Comparison of ENCODE assay signal across 14 mouse cellular contexts in the genomic region with DNA sequence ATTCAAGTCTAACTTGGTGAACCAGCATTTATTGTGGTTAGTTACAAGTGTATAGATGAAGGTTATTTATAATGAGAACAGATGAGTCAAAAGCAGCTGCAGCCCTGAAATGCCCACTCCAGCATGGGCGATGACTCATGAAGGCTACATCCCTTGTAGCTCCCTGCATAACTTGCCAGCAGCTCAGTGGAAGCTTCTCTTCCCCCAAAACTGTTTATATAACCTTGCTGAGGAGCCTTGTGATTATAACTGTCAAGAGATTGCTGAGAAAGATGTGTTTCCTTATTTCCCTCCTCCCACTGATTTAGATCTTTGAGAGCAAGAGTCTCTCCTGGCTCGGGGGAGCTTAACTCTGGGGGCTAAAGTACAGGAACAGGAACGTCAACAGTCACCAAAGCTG.
DNase-seq lines count a peak whose midpoint lies in the region; ATAC-seq and TF ChIP-seq lines count a peak whose summit lies in the region.
"Had no signal": no experiment of that assay in that cellular context is flagged by ENCODE, and none has a peak within 500 bp of the region (broad histone marks: within the 10 kb centered on the region; RNA-seq: fewer than 3 reads in every experiment).

No protein-coding gene starts in this region.

- H3K27me3 ChIP-seq in kidney, embryonic 14.5 days (ENCODE audit: control insufficient read depth, insufficient read depth, low read length): no peaks in the 10 kb centered on the region
- H3K27me3 ChIP-seq in C2C12 (ENCODE audit: control insufficient read depth, insufficient read depth, insufficient read length): no peaks in the 10 kb centered on the region
- no peaks in the 10 kb centered on the region for H3K27me3 ChIP-seq in midbrain, embryonic 15.5 days (replicated peaks)
- H3K27me3 ChIP-seq: midbrain, embryonic 13.5 days; stomach, embryonic 15.5 days had no signal

- H3K9ac ChIP-seq in kidney, embryonic 14.5 days (ENCODE audit: low read depth, low read length): no peak overlapping the region
- no peak overlapping the region for H3K9ac ChIP-seq in midbrain, embryonic 15.5 days
- H3K9ac ChIP-seq: midbrain, embryonic 13.5 days; stomach, embryonic 15.5 days had no signal

- 12% methylated on average over 3 of the region's 3 CpGs for WGBS in kidney, embryonic 14.5 days
- 65% methylated on average over 3 of the region's 3 CpGs for WGBS in midbrain, embryonic 15.5 days

- no peak for TF ChIP-seq CTCF in C2C12 (IDR thresholded peaks at IDR 0.05; ENCODE audit: control insufficient read depth, insufficient read depth, insufficient read length)
- TF ChIP-seq CTCF in cortical plate, adult 2 months (IDR thresholded peaks at IDR 0.05; ENCODE audit: extremely low read depth, insufficient read depth, low read length): no peak

- ATAC-seq in kidney, embryonic 14.5 days (ENCODE audit: low FRiP score, low TSS enrichment): peak; percentile 73; the same call in 1 of the 2 replicates
- ATAC-seq in midbrain, embryonic 15.5 days (replicated peaks): no peak
- ATAC-seq in erythroid progenitor cell, adult 5-6 weeks (replicated peaks; ENCODE audit: low FRiP score, poor library complexity, severe bottlenecking): no peak
- ATAC-seq: CD4-positive, CD25-positive, alpha-beta regulatory T cell, adult 4 months; midbrain, embryonic 13.5 days had no signal

- DNase-seq in kidney, postnatal 4 days: no peak
- peak; percentile 61 to 71 for DNase-seq in left cerebral cortex, postnatal 36 days (ENCODE audit: low spot score in 2 of 2)
- no peak for DNase-seq in thymus, postnatal 25 days
- DNase-seq: gastrocnemius, postnatal 25 days; heart, postnatal 14 days; kidney, postnatal 36 days had no signal

- no peak overlapping the region for H3K4me3 ChIP-seq in kidney, embryonic 14.5 days (ENCODE audit: low read length)
- no peak overlapping the region for H3K4me3 ChIP-seq in C2C12 (ENCODE audit: insufficient read depth, poor library complexity, severe bottlenecking)
- no peak overlapping the region for H3K4me3 ChIP-seq in cortical plate, adult 2 months (ENCODE audit: insufficient read depth, low read length)
- H3K4me3 ChIP-seq in midbrain, embryonic 15.5 days: no peak overlapping the region
- H3K4me3 ChIP-seq: midbrain, embryonic 13.5 days; stomach, embryonic 15.5 days had no signal

- peaks cover 8% of the 10 kb centered on the region for H3K4me1 ChIP-seq in kidney, embryonic 14.5 days (ENCODE audit: control insufficient read depth, insufficient read depth, low read length)
- no peaks in the 10 kb centered on the region; the same call in 1 of the 2 replicates for H3K4me1 ChIP-seq in cortical plate, adult 2 months (ENCODE audit: control insufficient read depth, insufficient read depth, low read length)
- no peaks in the 10 kb centered on the region for H3K4me1 ChIP-seq in midbrain, embryonic 15.5 days
- H3K4me1 ChIP-seq: midbrain, embryonic 13.5 days; stomach, embryonic 15.5 days had no signal

- H3K27ac ChIP-seq in kidney, embryonic 14.5 days (ENCODE audit: low read depth, low read length): peak overlapping the region; percentile 42; the same call in 1 of the 2 replicates
- H3K27ac ChIP-seq in cortical plate, adult 2 months (ENCODE audit: insufficient read depth, low read length): peak overlapping the region; percentile 72
- H3K27ac ChIP-seq in midbrain, embryonic 15.5 days: no peak overlapping the region
- H3K27ac ChIP-seq: midbrain, embryonic 13.5 days; stomach, embryonic 15.5 days had no signal

- no peaks in the 10 kb centered on the region for H3K79me3 ChIP-seq in C2C12 (ENCODE audit: low read depth)

- no peaks in the 10 kb centered on the region for H3K9me3 ChIP-seq in kidney, embryonic 14.5 days (ENCODE audit: control insufficient read depth, low read length)
- H3K9me3 ChIP-seq in midbrain, embryonic 15.5 days: no peaks in the 10 kb centered on the region
- H3K9me3 ChIP-seq: midbrain, embryonic 13.5 days; stomach, embryonic 15.5 days had no signal

- no peak overlapping the region for H3ac ChIP-seq in C2C12 (ENCODE audit: control insufficient read depth, insufficient read length, low read depth)

- intact Hi-C loops in left cerebral cortex, postnatal 36 days (cut with DNase I): loop anchor here (5.0 kb wide), 1 partner anchor 275 kb away; no protein-coding TSS in a partner anchor

- no peak overlapping the region for H3K4me2 ChIP-seq in kidney, embryonic 14.5 days (replicated peaks; ENCODE audit: low read depth, low read length)
- no peak overlapping the region for H3K4me2 ChIP-seq in midbrain, embryonic 15.5 days
- H3K4me2 ChIP-seq: midbrain, embryonic 13.5 days; stomach, embryonic 15.5 days had no signal

- no peak for TF ChIP-seq POLR2A in cortical plate, adult 2 months (IDR thresholded peaks at IDR 0.05; ENCODE audit: extremely low read depth, insufficient read depth, low read length)

- H3K79me2 ChIP-seq in C2C12 (ENCODE audit: control insufficient read depth, insufficient read depth): no peaks in the 10 kb centered on the region

- H3K36me3 ChIP-seq in kidney, embryonic 14.5 days (ENCODE audit: control insufficient read depth, insufficient read depth, low read length): no peaks in the 10 kb centered on the region
- H3K36me3 ChIP-seq in C2C12 (ENCODE audit: control insufficient read depth, insufficient read depth): no peaks in the 10 kb centered on the region
- H3K36me3 ChIP-seq in midbrain, embryonic 15.5 days (replicated peaks): no peaks in the 10 kb centered on the region
- H3K36me3 ChIP-seq: midbrain, embryonic 13.5 days; stomach, embryonic 15.5 days had no signal

TF ChIP-seq in C2C12, 6 proteins besides CTCF, POLR2A, EP300 and RAD21:
- TF ChIP-seq MAX (IDR thresholded peaks at IDR 0.05): no peak
- TF ChIP-seq FOSL1 (IDR thresholded peaks at IDR 0.05; ENCODE audit: insufficient read depth, low read length, poor library complexity, severe bottlenecking): no peak
- peak; percentile 19 for TF ChIP-seq MYOD1 (IDR thresholded peaks at IDR 0.05; ENCODE audit: control insufficient read depth, insufficient read length, low read depth)

Comparison
In these comparisons a context has a peak if more than half of its experiments do, and no peak if none do; other contexts are left out.
1. DNase-seq: peak in left cerebral cortex, postnatal 36 days (2 of 2); none in kidney, postnatal 4 days (0 of 2) and thymus, postnatal 25 days (single experiment).